Mouse (Mus musculus): ENCODE measurements at regions not wholly inside any gene's neighbourhood (a gene's known extent, or its start where the extent isn't known, plus 50 kb on each side); places are given as distances from the start of the nearest gene placed in this dataset.

DNA sequence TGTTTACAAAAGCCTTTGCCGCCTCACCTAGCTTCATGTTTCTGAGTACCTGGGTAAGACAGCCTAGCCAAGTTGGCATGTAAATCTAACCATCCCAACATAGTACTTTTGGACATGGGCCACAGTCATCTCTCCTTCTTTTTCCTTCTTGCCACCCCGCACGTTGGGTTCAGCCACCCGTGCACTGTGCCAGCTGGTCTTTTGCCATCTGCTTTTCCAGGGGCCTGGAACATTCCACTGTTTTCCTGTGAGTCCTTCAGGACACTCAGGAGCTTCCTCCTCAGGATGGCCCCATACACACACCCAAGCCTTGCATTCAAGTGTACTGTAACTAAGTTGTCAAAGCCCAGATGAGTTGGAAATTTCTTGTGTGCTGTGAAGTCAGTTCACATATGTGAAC lies 132.2 kb upstream of the Jun start:
- DNase-seq (ENCODE audit: low spot score in 2 of 2), result no peak

DNA sequence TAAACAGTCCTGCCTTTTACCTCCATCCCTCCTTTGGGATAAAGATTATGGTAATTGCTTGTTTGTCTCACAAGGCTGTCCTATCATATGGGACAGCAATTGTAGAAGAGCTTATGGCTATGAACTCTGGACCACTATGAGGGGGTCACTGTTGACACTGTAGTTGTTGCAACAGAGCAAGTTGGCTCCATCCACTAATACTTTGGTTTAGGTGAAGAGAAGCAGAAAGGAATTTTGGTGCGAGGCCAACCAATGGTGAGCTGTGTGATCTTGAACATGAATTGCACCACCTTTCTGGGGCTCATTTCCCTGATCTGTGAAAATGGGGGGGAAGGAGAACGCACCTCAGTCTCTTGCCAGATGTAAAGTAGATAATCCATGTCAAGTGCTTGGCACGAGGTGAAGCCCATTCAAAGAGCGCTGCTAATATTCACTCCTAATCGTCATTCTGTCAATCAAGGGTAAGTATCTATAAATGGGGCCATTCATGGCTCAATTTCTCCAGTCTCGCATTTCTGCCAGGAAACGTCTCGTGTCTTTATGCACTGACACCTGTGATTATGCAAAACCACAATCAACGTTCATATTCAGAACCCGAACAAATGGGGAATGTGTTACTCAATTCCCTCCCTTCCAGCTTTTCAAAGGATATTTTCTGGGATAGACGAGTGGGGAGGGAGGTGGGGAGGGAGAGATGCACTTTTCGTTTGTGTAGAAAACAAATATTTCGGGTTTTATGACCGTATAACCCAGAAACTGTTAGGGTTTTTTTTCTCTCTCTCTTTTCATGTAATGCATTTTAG lies 133.3 kb upstream of the Jun start:
- DNase-seq (ENCODE audit: low spot score in 2 of 2), result no peak

DNA sequence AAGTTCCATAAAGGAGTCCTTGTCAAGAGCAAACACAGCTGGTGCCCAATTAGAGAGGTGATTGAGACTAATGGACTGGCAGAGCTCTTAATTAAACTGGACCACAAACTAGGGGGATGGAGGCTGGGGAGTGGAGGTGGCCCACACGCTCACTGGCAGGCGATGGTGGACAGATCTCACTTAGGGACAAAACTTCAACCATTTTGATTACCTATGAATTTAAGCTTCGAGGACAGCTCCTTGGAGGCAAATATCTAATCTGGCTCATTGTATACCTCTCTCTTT lies 133.8 kb upstream of the Jun start:
- no peak for DNase-seq (ENCODE audit: low spot score in 2 of 2)

DNA sequence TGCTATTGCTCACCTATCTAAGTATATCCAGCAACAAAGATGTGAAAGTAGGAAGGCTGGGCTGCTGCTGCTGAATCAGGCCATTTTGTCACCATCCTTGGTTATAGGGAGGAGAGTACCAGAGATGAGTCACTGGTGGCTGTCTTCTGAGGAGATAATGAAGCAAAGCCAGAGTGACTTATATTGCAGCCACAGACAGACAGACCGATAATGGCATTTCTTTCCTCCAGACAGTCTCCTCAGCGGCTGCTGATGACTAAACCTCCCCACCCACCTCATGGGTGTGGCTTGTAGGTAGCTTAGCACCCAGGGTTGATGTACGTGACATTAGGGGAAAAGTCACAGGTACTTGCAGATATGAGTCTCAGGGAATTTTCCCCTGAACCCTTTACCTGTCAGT lies 136.1 kb upstream of the Jun start:
- DNase-seq (ENCODE audit: low spot score in 2 of 2), result no peak

DNA sequence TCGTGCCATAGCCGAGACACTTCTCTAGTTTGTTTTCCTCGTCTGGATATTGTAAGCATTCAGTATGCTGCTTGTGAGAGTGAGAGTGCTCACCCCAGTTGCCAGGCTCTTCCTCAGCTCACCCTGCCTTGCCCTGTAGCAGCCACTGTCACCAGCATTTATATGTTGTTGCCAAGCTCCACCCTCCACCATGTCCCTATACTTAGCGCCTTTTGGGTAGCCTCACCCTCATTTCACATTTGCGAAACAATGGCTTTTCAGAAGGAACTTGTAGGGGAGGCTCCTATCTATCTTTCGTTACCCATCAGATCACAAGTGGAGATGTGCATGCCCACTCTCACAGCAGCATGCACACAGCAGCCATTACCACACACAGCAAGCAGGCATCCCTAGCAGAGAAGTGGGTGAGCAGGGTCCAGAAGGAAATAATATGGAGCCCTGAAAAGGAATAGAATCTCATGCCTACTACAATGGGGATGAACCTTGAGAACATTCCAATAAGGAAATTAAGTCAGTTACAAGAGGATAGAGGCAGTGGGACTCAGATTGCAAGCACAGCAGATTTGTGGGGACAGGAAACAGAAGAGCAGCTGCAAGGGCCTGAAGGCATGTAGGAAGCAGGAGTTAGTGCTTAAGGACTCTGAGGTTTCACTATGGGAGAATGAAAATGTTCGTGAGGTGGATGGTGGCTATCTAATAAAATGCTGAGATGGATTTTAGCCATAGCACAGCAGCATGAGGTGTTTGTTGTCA lies 139.8 kb upstream of the Jun start:
- DNase-seq (ENCODE audit: low spot score in 2 of 2), result no peak

DNA sequence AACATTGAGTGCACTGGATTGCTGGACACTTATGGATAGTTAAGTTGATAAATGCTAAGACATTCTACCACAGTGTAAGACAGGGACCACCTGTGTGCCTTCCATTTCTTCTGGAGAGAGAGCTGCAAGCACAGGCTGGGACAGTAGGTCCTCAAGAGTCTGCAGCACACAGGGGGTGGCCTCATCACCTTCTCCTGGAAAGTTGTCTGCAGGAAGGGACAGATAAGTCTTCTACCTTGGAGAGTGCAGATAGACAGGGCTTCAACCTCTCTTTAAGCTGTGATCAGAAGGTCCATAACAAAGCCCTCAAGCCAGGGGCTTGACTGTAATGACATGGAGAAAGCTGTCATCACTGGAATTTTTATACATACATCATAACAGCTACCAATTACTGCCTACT lies 140.5 kb upstream of the Jun start:
- no peak for DNase-seq (ENCODE audit: low spot score in 2 of 2)

DNA sequence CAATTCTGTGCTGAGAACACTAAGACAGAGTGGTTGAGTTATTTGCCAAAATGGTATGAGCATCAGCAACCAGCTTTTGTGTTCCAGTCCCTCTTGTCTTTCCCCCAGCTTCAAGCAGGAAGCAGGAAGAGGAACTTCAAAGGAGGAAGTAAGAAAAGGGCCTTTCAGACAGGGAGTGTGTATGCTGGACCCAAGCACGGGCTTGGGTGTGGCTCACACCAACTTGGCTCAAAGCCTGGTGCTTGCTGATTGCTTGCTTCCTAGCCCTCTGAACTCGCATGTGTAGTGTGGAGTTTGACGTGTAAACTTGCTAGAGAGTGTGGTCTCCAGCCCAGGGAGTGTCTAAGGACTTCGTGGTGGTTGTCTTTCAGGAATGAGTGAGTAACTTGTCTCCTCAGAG lies 141.0 kb upstream of the Jun start:
- no peak for DNase-seq (ENCODE audit: low spot score in 2 of 2)

DNA sequence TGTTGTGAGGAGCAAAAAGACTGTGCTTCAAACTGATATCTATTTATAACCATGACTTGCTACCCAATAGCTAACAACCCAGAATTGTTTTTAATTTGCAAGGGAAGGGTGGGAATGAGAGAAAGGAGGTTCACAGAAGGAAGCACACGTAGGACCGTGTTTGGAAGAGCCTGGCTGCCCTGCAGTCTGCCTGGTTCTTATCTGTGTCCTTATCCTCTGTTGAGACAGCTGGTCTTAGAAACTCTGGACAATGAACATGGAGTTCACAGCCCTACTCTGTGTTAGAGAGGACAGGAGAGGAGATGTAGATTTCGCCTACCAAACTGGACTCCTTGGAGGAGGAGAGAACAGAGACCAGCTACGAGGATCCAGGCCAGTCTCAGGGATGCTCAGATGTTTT lies 141.5 kb upstream of the Jun start:
- DNase-seq (ENCODE audit: low spot score in 2 of 2), result no peak

DNA sequence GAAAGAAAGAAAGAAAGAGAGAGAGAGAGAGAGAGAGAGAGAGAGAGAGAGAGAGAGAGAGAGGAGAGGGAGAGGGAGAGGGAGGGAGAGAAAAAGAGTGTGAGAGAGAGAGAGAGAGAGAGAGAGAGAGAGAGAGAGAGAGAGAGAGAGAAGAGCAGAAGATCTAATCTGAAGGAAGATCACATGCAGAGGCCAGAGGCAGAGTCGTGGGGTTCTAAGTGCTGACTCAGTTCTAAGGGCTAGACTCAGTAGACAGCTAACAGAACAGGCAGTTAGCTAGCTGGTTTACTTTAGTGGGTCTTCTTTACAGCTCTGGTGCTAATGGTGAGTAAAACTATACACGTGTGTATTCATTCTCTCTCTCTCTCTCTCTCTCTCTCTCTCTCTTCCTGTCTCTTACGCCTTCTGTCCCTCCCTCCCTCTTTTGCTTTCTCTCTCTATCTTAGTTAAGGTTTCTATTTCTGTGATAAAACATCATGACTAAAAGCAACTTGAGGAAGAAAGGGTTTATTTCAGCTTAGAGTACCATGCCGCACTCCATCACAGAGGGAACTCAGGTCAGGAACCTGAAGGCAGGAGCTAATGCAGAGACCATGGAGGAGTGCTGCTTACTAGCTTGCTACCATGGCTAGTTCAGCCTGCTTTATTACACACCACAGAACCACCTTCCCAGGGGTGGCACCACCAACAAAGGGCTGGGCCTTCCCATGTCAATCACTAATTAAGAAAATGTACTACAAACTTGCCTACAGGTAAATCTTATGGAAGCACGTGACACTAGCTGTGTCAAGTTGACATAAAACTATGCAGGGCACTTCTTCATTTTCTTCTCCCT lies 142.8 kb upstream of the Jun start:
- DNase-seq (ENCODE audit: low spot score in 2 of 2), result no peak

DNA sequence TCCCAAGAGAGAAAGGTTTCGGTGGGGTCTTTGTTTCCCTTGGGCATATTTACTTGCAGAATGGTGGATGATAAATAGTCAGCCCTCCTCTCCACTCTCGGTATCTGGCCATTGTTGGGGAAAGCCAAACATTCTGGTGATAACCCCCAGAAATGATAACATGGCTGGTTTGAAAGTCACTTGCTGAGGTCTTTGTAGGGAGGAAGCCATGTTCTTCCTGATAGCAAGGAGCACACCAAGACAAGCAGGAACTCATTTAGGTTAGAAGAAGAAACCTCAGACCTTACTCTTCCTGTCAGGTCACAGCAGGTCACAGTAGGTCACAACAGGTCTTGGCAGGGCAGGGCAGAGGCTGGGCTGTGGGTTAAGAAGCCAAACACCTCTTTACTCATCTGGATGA lies 144.1 kb upstream of the Jun start:
- DNase-seq (ENCODE audit: low spot score in 2 of 2), result no peak

DNA sequence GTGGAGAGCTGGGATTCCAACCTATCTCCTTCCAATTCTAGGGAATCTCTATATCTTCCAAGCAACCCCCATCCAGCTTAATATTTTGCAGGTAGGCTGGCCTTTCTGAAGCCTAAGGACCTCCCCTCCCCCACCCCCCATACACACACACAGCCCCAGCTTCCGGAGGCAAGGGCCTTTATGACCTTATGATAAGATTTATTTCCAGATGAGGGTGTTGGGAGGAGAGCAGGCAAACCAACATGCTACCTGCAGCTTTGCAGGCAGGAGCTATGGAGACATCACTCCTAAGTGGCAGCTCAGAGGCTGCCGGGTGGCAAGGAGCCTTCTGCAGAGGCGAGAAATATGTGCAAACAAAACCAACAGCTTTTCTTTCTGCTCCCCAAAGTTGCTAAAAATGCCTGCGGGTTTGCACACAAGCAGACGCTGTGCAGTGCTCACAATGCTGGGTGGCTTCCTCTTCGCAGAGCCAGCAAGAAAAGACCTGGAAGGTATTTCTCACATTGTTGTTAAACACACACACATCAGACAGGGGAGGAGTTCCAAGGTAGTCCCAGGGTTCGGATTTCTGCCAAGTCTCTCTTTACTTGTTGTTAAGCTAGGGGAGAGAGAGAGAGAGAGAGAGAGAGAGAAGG lies 145.2 kb upstream of the Jun start:
- no peak for DNase-seq (ENCODE audit: low spot score in 2 of 2)

DNA sequence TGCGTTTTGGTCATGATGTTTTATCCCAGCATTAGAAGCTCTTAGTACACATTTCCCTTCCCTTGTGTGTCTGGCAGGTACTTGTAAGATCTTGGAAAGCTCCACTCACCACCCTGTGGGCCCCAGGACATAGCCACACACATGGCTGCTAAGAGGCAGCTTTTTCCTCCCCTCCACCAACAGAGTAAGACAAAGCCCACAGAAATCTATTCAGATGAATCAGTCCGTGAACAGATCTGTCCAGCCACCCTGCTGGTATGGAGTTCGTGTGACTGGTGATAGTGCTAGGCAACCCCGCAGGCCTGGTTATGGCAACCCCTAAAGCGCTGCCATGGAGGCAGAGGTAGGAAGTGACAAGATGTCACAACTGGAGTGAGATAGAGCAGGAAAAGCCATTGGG lies 147.4 kb upstream of the Jun start:
- no peak for DNase-seq (ENCODE audit: low spot score in 2 of 2)

DNA sequence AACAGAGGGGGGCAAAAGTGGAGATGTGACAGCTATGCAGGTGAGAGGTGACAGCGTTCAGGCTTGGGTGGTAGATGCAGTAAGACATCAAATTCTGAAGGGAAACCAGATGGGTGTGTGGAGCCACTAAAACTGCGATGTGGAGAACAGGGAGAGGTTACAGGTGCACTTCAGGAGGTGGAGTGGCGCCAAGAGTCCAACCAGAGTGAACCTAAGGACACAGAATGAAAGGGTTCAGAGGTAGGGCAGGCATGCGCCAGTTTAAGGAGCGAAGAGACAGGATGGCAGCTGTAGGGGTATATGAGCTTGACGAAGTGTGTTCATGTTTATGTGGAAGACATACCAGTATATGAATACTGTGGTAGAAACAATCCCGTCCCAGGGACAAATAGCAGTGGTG lies 148.1 kb upstream of the Jun start:
- no peak for DNase-seq (ENCODE audit: low spot score in 2 of 2)

DNA sequence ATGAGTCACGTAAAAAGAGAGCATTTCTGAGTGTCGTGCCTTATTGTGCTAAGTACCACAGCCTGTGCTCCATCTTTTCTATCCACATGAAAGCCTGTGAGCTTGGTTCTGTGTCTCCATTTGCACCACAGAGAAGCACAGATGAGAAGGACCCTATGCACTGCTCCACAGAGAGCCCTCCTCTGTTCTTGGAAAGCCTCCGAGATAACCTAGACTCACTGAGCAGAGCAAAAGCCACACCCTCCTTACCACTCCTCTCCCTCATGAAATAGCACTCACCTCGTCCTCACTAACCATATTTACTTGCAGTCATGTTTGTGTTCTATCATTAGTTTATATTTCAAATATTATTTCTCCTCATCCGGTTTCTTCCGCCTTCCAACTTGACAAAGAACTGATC lies 150.5 kb upstream of the Jun start:
- no peak for DNase-seq (ENCODE audit: low spot score in 2 of 2)

DNA sequence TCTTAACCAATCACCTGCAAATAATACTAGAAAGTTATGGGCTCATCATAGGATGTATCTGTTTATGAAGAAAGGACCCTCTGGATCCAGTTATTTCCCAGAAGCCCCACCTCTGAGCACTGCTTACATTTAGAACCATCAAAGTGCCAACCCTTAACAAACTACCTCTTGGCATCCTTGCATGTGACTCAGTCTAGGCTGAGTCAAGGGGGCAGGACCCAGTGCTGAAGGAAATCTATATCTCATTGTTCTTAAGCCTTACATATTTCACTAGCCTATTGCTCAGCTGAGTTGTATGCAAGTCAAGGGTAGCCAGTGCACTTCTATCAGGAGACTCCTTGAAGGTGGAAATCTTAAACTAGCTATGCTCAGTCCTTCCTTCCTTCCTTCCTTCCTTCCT lies 151.6 kb upstream of the Jun start:
- DNase-seq (ENCODE audit: low spot score in 2 of 2), result no peak

DNA sequence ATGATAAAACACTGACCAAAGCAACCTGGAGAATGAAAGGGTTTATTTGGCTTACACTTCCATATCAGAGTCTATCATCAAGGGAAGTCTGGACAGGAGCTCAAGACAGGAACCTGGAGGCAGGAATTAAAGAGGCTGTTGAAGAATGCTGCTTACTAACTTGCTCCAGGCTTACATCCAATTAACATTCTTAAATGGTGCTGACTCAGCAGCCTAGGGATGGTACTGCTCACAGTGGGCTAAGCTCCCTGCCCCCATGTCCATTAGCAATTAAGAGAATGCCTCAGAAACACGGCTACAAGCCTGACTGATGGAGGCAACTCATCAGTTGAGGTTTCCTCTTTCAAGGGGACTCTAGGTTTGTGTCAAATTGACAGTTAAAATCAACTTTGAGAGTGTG lies 153.3 kb upstream of the Jun start:
- DNase-seq (ENCODE audit: low spot score in 2 of 2), result no peak

DNA sequence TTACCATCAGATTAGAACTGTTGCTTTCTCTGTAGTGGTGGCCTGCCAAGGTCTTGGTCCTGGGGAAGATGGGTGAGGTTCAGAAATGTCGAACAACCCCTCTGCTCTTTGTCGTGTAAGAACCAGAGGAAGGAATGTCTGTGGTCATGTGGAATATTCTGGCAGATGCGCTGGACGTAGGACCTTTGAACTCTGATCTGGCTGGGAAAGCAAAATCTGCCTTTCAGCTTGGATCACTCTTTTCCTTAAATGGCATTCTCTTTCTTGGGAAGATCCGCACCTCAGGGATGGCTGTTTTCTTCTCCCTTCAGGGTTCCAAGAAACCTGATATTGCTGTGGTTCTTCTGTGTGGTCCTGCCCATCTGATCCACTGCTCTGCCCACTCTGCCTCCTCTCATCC lies 155.8 kb upstream of the Jun start:
- DNase-seq (ENCODE audit: low spot score in 2 of 2), result no peak

DNA sequence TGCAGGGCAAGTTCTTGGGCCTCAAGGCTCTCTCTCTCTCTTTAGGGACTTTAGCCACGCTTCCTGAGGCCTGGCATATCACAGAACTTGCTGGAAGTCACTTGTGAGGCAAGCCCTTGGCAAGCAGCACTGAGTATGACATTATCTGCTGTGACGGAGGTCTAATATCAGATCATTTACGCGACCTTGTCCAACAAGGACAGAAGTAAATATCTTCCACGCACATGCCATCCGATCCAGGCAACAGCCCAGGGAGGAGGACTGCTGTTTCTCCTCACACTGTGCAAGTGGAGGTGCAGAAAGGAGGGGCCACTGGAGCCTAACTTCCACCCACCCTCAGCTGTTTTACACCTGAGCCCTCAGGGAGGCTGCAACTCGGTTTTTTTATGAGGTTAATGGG lies 156.8 kb upstream of the Jun start:
- no peak for DNase-seq (ENCODE audit: low spot score in 2 of 2)

DNA sequence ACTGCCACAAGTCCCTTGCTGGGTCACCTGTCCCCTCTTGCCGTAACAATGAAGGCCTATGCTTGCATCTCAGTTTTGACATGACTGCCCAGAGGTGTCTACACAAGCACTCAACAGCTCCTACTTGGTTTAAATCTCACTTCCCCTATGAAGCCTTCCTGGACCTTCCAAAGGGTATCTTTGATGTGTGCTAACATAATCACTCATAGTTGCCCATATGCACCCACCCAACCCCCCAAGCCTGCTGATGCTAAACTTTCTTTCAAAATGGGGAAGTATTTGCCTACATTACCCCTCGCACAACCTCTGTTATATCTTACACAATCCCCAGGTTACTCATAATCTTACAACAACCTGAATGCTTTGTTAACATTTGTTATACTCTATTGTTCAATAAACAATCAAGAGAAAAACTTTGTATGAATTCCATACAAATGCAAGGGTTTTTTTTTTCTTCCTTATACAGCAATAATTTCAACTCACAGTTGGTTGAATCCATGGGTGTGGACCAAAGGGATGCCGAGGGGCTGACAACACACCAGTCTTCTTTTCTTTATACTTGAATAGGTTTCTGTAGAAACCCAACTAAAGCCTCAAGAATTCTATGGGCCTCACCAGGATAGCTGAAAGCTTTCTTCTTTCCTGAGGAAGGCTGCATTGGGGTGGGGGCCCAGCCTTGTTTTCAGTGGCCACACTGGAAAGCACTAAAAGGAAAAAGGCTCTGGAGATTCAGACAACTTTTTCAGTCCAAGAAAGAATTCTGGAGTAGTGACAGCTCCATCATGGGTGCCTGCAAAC lies 157.5 kb upstream of the Jun start:
- DNase-seq (ENCODE audit: low spot score in 2 of 2), result no peak

DNA sequence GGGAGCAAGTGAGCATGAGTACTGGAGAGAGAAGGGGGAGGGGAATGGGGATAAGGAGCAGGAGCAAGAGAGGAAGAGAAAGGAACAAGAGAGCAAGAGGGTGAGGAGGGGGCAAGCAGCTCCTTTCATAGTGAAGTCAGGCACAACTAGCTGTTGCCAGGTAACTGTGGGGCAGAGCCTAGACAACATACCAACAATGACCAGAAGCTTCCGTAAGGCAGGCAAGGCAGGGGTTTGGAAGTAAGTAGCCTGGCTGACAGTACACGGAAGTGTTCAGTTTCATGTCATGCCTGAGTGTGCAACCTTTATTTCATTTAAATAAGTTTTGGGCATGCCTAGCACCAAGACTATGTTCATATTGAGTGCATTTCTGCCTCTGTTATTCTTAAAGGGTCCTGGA lies 160.5 kb upstream of the Jun start:
- no peak for DNase-seq (ENCODE audit: low spot score in 2 of 2)

DNA sequence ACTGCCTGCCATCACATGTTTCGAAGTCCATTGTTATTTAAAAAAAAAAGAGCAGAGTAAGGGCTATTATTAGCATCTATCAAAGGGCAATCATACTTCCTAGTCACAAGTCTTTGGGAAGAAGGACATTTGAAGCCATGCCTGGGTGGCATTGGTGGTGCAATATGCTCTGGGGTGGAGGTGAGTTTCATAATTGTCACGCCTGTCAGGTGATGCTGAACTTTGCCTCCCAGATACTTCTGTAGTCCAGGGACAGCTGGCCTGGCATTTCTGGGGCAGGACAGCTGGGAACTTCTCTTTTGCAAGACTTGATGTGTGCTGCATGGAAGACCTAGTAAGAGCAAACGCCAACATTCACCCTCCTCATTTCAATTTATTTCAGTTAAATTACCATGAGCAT lies 161.0 kb upstream of the Jun start:
- DNase-seq (ENCODE audit: low spot score in 2 of 2), result no peak

DNA sequence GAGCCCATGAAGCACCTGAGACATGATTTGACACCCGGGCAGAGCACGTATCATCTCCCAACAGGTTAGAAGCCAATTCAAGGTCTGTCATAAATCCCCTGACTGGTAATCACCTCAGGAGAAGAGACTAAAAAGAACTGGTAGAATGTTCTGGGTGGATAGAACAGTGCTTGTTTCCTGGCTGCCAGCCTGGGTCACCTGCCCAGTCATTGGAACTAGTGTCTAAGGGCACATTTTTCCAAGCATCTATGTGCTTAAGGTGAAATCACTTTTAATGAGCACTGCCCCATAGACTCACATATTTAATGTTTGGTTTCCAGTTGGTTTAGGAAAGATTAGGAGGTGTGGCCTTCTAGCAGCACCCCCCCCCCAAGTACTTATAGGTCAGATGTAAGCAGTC lies 162.0 kb upstream of the Jun start:
- no peak for DNase-seq (ENCODE audit: low spot score in 2 of 2)

Data from thymus, postnatal 10 days (tissue).